Mouse (Mus musculus) liver, embryonic 16.5 days (tissue): ENCODE data around the gene Farp2. TPM values are rescaled to one million over a fixed set of nuclear protein-coding genes. Genes with fewer than 3 reads are reported as not detected.
"Not testable (repeated sequence)": the region's sequence is repeated elsewhere in the genome, so short reads cannot be mapped to it uniquely, and the experiment has no call there.

Source experiments
- ATAC-seq: fragments of 200-750 bp; cut with Nextera tagmentation; 2 replicates; pipeline ENCODE4 v1.8.0; 2017; ENCODE audit warnings: low read depth, mild to moderate bottlenecking, moderate number of reproducible peaks, moderate library complexity
- H3K27ac ChIP-seq: fragments of 300-500 bp; sonication (generic); 2 replicates; pipeline ENCODE4 v1.5.1; 2014; ENCODE audit warnings: mild to moderate bottlenecking, low read length
- H3K27me3 ChIP-seq: fragments of 300-500 bp; sonication (generic); 2 replicates; pipeline ENCODE4 v1.6.1; 2014; ENCODE audit warnings: low read depth, low read length, mixed read lengths; ENCODE audit not compliant: control insufficient read depth, insufficient read depth
- H3K36me3 ChIP-seq: fragments of 300-500 bp; sonication (generic); 2 replicates; pipeline ENCODE4 v1.6.1; 2014; ENCODE audit warnings: mild to moderate bottlenecking; ENCODE audit not compliant: control insufficient read depth, insufficient read depth
- H3K4me1 ChIP-seq: fragments of 300-500 bp; sonication (generic); 2 replicates; pipeline ENCODE4 v1.6.1; 2014; ENCODE audit warnings: low read depth, low read length, mixed read lengths; ENCODE audit not compliant: control insufficient read depth
- H3K4me2 ChIP-seq: fragments of 300-500 bp; sonication (generic); 2 replicates; pipeline ENCODE4 v1.6.1; 2014; ENCODE audit warnings: low read depth, low read length, mixed read lengths
- H3K4me3 ChIP-seq: fragments of 300-500 bp; sonication (generic); 2 replicates; pipeline ENCODE4 v1.5.1; 2014; ENCODE audit warnings: low read depth, mild to moderate bottlenecking, low read length
- H3K9ac ChIP-seq: fragments of 300-500 bp; sonication (generic); 2 replicates; pipeline ENCODE4 v1.6.1; 2014; ENCODE audit warnings: low read depth, low read length
- H3K9me3 ChIP-seq: fragments of 300-500 bp; sonication (generic); replicated peaks from 2 replicates; pipeline ENCODE4 v1.6.1; 2016; ENCODE audit warnings: low read length; ENCODE audit not compliant: control insufficient read depth
- WGBS: fragments of 180-500 bp; shearing (Covaris S2); extraction: QIAGEN DNeasy Blood & Tissue Kit; methylation state at CpG from one replicate; pipeline ENCODE4 v1.1.7; 2014; ENCODE audit not compliant: insufficient replicate concordance; 5-methylcytosine and 5-hydroxymethylcytosine counted together
- polyA plus RNA-seq: library from polyadenylated mRNA; unstranded; fragments of >200 nt; fragmentation: Nextera tagmentation; extraction: Ambion mirVana; gene quantifications from 2 replicates; pipeline ENCODE4 v1.2.1, GENCODE M21; 2015

Gene Farp2
- polyA plus RNA-seq, 1 experiment from 2014 or later = 2.3 TPM

DNA sequence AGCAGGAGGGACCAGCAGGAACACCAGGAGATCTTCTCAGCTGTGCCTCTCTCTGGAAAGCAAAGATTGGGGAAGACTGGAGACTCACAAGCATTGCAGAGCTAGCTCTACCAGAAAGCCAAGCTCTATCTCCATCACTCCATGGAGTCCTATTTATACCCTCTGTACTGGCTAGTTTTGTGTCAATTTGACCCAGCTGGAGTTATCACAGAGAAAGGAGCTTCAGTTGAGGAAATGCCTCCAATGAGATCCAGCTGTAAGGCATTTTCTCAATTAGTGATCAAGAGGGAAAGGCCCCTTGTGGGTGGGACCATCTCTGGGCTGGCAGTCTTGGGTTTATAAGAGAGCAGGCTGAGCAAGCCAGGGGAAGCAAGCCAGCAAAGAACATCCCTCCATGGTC is 146.7 kb downstream of the Farp2 start, which contains the start of gene Stk25:
Gene Stk25 (minus strand): TSS at position 101 of the 400 bp plus-strand sequence.
- H3K27me3 ChIP-seq, H3K9me3 ChIP-seq, ATAC-seq, H3K9ac ChIP-seq, H3K4me2 ChIP-seq, H3K4me1 ChIP-seq, H3K27ac ChIP-seq, H3K36me3 ChIP-seq, H3K4me3 ChIP-seq: not testable (repeated sequence)

DNA sequence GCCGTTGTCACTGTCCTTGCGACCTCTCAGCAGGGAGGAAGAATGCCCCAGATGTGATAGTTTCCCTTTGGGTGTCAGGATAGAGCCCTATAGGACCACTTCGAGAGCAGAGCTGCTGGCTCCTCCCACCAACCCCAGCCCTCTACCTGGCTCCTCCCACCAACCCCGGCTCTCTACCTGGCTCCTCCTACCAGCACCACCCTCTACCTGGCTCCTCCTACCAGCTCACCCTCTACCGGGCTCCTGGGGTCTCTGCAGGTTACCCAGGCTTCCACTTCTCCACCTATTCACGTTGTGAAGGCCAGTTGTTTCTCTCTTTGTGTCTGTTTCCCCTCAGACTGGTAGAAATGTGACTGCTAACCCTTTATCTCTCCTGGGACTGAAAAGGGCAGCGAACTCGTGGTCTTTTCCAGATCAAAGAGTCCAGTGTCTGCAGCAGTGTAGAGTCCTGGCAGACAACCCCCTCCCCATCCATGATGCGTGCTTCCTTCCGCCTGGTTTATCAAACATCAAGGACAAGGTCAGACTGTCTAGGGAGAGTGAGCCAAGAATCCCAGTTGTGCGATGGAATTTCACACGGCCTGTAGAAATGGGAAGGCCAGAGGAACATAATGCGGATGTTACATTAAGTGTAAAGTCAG is 156.0 kb downstream of the Farp2 start:
- peak; percentile 53 for ATAC-seq
- H3K4me1 ChIP-seq = peaks cover 16% of the 10 kb centered on the region
- no peak overlapping the region for H3K9ac ChIP-seq
- no peak overlapping the region; the same call in 1 of the 2 replicates for H3K4me2 ChIP-seq
- H3K27me3 ChIP-seq = no peaks in the 10 kb centered on the region
- H3K36me3 ChIP-seq = no peaks in the 10 kb centered on the region
- WGBS = 27% methylated on average over 13 of the region's 13 CpGs
- no peak overlapping the region for H3K27ac ChIP-seq
- no peaks in the 10 kb centered on the region for H3K9me3 ChIP-seq
- no peak overlapping the region for H3K4me3 ChIP-seq

DNA sequence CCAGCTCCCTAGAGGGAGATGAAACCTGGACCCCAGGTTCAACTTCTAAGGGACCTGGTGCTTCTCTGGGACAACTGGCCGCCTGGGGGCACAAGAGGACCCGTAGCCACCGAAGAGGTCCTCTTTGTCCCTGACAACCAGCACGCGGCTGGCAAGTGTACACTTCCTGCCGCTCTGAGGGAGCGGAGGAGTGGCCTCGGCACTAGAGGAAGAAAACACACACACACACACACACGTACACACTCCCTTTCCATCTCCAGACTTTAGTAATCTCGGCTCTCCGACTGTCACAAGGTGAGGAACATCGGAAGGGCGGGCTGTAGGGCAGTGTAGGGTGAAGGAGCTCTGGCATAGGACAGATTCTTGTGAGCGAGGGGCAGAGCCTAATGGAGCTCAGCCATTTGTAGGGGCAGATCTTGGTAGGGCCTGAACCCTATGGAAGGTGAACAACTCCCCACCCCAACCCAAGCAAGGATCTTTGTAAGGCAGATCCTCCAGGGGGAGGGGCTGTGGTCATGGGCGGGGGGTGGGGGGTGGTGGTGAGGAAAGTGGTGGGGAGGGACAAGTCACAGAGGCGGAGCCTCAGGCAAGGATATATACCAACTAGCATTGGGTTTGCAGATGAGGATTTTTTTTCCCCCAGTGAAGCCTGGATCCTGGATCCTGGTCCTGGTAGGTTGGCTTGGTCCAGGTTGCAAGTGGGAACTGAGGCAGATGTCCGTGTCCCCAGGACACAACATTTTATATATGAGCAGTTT is 157.1 kb downstream of the Farp2 start:
- H3K9ac ChIP-seq = peak overlapping the region; percentile 39; the same call in 1 of the 2 replicates
- peak; percentile 81 for ATAC-seq
- no peaks in the 10 kb centered on the region for H3K36me3 ChIP-seq
- H3K9me3 ChIP-seq = no peaks in the 10 kb centered on the region
- H3K4me1 ChIP-seq = peaks cover 16% of the 10 kb centered on the region
- no peak overlapping the region for H3K27ac ChIP-seq
- no peaks in the 10 kb centered on the region for H3K27me3 ChIP-seq
- WGBS = 6% methylated on average over 17 of the region's 17 CpGs
- peak overlapping the region; percentile 59 for H3K4me2 ChIP-seq
- H3K4me3 ChIP-seq = peak overlapping the region; percentile 42

DNA sequence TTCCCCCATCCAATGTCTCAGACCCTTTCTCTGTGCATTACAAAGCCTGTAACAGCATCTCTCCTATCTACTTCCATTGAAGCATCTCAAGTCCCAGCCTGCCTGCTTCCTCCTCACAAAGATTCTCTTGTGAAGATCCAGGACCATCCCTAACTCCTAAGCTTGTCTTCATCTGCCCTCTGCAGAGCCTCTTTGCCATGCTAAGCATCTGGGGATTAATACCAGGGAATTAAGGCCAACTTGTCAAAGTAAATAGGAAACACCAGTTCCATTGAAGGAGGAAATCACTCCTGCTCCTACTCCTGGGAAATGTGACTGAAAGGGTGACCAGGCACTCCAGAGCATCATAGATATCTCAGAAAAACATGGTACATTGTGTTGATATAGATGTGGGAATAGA is 158.1 kb downstream of the Farp2 start:
- Histone ChIP-seq H3K9me3 (no peaks in the 10 kb centered on the region), H3K4me2 (no peak overlapping the region), H3K4me1 (peaks cover 16% of the 10 kb centered on the region), H3K27ac (no peak overlapping the region), H3K4me3 (no peak overlapping the region), H3K36me3 (no peaks in the 10 kb centered on the region), H3K9ac (no peak overlapping the region), H3K27me3 (no peaks in the 10 kb centered on the region)
- ATAC-seq = no peak

Other genes with a start within 250 kb of the Farp2 start
- 11.2 and 11.3 TPM in 2 replicates for gene Mterf4, start 206.2 kb upstream of the Farp2 start, polyA plus RNA-seq
- 29.4 and 31.9 TPM in 2 replicates for gene Ppp1r7, start 169.2 kb upstream of the Farp2 start, polyA plus RNA-seq
- gene Pask, start 168.6 kb upstream of the Farp2 start, polyA plus RNA-seq = 5.7 and 5.9 TPM in 2 replicates
- gene Ano7, start 138.1 kb upstream of the Farp2 start, polyA plus RNA-seq = 0.12 and 0.14 TPM in 2 replicates
- 75.0 and 76.6 TPM in 2 replicates for gene Hdlbp, start 33.3 kb upstream of the Farp2 start, polyA plus RNA-seq
- 42.7 and 48.1 TPM in 2 replicates for gene Stk25, start 146.6 kb downstream of the Farp2 start, polyA plus RNA-seq
- gene Bok, start 173.6 kb downstream of the Farp2 start, polyA plus RNA-seq = 4.2 and 5.3 TPM in 2 replicates
- 60.2 and 63.0 TPM in 2 replicates for gene Atg4b, start 239.4 kb downstream of the Farp2 start, polyA plus RNA-seq
- gene Thap4, start 242.8 kb downstream of the Farp2 start, polyA plus RNA-seq = 10.6 and 11.9 TPM in 2 replicates